Mouse (Mus musculus) kidney, adult 2 months (tissue): ENCODE results near the gene Krt78.

Experiments
- CTCF ChIP-seq: fragments of 200-500 bp; conservative IDR thresholded peaks from 2 replicates; pipeline ENCODE4 v1.5.1; 2011; ENCODE audit warnings: low read depth, mild to moderate bottlenecking, control low read depth, low read length, moderate library complexity, mixed read lengths; ENCODE audit not compliant: insufficient read depth, insufficient read length
- POLR2A ChIP-seq: fragments of 200-500 bp; IDR thresholded peaks from one replicate; pipeline ENCODE4 v1.6.1; 2011; ENCODE audit warnings: low read depth, low read length, control low read depth

DNA sequence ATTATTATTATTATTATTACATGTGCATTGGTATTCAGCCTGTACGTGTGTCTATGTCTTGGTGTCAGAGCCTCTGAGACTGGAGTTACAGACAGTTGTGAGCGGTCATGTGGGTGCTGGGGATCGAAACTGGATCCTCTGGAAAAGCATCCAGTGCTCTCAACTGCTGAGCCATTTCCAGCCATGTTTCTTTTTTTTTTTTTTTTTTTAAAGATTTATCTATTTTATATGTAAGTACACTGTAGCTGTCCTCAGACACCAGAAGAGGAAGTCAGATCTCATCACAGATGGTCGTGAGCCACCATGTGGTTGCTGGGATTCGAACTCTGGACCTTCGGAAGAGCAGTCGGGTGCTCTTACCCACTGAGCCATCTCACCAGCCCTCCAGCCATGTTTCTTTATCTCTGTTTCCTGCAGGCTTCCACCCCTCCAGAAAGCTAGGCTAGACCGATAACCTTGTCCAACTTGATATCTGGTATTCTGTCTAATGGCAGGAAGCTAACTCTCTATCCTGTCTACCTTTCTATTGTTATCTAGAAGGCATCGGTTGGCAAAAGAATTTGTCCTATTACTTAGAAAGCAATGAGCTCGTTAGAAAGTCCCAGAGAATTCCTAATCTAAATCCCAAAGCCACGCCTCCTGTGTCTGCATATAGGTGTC, 45.7 kb upstream of the Krt78 start:
- TF ChIP-seq POLR2A = no peak
- TF ChIP-seq CTCF = no peak
